Mouse (Mus musculus) layer of hippocampus, postnatal 36 days (tissue): Measurements from ENCODE around the gene D17Wsu92e. TPM values are rescaled to one million over a fixed set of nuclear protein-coding genes. Genes with fewer than 3 reads are reported as not detected.

Source experiments
- DNase-seq, 2 experiments: peaks; one replicate each; pipeline ENCODE4 v3.0.0; 2022
- total RNA-seq, 2 experiments: library from RNA; stranded (reverse); gene quantifications; 2 replicates each; pipeline ENCODE4 v1.2.3; 2021

Gene D17Wsu92e
- total RNA-seq, 2 experiments from 2014 or later: 191 to 194 TPM

GRCm38 (mm10) chr17:27740961-27741360 is 79.5 kb downstream of the D17Wsu92e start:
- DNase-seq: no peak

DNA sequence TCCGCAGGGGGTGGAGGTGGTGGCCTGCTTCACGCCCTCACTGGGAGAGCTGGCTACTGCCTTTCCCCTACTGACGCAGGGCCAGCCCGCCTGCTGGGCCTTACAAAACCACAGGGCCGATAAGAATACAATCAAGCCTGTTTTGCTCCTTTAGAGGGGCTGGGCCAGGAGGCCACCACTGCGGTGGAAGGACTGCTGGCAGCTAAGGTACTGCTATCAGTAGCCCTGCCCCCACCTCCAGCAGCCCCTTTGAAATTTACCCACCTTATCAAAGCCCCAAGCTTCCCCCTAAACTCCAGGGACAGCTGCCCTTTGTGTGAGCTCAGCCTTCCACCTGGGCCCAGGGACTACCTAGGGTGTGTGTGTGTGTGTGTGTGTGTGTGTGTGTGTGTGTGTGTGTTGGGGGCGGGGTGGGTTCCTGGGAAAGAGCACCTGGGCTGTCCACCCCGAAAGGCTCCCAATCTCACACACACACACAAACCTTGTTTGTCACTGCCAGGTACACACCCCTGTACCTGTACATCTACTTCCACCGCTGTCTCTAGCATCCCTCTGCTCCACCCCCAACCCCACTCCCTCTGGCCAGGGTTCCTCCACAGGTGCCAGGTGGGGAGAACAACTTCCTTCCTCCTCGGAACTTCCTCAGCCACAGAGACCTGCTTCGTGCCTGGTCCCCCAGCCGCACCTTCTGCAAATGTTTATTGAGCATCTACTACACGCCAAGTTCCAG is 85.9 kb downstream of the D17Wsu92e start:
- DNase-seq: no peak

DNA sequence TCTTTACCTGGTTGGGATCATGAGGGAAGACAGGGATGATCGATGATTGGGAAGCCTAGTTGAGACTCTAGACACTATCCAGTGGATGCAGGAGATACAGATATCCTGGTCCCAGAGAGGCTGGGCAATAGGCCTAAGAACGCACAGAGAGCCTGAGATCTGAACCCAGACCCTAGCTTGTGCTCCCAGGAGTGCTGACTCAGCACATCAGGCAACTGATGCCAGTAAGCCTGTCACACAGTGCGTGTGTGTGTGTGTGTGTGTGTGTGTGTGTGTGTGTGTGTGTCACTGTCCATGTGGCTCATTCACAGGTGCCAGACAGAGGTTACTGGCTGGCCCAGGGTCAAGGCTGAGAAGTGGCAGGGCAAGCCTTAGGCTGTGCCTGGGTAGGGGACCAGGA is 87.8 kb downstream of the D17Wsu92e start:
- DNase-seq: no peak

DNA sequence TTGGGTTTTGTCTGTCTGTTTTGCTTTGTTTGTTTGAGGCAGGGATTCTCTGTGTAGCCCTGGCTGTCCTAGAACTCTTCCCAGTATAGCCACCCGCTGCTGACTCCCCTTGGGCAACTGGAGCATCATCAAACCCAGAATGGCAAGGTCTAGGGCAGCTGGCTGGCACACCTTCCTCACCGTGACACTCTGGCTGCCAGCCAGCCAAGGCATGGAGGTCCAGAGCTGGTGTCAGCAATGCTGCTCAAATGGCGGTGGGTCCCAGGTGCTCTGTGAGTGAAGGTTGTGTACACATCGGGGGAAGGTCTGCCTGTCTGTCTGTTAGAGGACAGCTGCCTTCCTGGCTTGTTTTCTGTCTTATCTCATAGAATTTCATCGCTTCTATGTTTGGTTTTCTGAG is 88.3 kb downstream of the D17Wsu92e start:
- no peak for DNase-seq

DNA sequence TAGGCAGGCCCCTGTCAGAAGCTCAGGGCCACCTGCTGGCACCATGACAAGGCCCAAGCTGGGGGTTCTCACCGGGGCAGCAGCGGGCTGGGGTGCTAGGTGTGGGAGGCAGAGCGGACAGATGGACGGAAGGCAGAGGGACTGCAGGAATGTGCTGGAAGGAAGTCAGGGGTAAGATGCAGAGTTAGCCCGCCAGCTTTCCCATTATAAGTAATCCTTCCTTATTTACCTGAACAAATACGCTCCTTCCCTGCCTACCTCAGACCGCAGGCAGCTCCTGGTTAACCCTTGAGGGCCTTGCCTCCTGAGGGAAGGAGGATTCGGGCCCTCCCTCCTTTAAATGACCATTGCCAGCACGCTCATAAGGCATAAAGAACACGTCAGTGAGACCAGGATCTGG is 91.7 kb downstream of the D17Wsu92e start, which contains the start of gene Spdef:
TSS of gene Spdef (minus strand) at position 186 of the 400 bp plus-strand sequence.
- no peak for DNase-seq

DNA sequence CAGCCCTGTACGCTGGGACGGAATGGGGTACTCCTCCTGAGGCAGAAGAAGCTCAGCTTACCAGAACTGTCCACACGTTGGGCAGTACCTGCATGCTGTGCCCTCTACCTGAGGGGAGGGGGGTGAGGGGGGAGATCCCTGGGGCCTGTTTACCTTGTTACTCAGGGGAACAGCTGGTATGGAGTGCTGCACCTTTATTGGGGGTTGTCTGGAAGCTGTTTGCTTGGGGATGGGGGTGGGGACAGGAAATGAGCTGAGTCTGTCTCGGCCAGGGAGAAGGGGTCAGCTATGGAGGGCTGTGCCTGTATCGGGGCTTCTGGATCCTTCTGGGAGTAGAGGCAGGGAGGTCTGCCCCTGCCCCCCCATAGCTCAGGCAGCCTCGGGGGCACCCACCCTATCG is 93.9 kb downstream of the D17Wsu92e start:
- DNase-seq: no peak

DNA sequence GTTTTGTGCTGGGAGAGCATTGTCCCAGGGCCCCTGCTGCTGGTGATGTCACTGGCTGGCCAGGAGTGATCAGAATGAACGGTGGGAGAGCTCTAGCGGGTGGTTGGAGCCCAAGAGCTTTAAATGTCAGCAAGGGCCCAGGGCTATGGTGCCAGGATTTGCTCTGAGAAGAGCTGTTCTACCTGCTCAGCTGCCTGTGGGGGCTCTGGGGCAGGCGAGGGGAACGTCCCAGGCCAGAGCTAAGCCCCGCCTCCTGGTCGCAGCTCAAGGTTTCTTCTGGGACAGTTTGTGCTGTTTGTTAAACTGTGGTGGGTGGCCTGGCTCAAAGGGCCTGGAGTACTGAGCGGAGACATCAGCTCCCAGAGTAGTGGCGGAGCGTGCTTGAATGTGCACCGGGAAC is 95.0 kb downstream of the D17Wsu92e start:
- no peak for DNase-seq

GRCm38 (mm10) chr17:27725011-27725410 is 95.4 kb downstream of the D17Wsu92e start:
- no peak for DNase-seq

DNA sequence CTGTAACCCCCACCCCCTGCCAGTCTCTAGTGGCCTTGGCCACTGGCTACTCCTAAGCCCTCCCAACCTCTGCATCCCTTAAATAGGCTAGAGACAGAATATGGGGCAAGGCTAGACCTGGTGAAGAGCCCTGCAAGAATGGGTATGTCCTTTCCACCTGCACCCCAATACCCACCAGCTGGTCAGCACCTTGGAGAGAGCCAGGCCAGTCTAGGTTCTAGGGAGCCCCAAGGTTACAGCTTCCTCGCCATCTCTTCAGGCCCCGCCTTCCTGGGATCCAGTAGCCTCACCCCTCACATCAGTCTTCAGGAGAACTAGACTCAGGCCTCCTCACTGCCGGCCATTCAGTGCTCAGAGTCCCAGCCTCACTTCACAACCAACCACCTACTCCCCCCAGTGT is 96.1 kb downstream of the D17Wsu92e start:
- no peak for DNase-seq

DNA sequence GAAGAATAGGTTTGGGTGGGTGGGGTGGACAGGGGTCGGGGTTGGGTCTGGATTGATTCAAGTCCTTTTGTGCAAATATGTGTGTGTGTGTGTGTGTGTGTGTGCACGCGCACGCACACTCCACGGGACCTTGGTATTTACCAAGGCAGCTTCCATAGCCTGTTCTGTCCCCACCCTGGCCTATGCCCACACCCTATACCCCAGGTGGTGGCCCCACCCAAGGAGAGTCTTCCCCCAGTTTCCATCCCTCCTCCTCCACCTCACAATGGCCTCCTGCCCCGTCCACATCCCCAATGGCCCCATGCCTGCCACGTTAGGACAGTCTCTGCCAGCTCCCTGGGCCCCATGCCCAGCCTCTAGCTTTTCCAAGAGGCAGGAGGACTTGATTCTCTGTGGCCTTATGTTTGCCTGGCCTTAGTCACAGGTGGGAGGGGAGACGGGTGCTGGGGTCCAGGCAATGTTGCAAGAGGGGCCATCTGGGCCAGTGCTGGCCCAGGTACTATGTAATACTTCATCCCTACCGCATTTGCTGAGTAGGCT is 99.3 kb downstream of the D17Wsu92e start:
- DNase-seq: no peak

DNA sequence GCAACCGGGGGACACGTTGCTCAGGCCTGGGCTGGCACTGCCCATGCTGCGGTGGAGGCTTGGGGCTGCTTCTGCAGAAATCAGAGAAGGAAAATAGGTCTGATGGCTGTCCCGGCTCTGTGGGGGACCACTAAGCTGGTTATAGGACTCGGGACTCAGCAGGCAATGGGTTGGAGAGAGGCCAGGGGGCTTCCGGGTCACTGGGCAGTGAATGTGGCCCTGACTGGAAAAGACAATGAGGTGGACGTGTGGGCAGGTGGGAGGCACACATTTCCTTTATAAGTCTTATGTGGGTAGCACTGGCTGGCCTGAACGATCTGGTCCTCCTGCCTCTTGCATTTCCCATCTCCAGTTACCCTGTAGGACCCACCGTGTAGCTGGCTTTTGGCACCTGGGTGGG is 100.1 kb downstream of the D17Wsu92e start:
- DNase-seq: no peak

- no peak for DNase-seq
Measured at GRCm38 (mm10) chr17:27719663-27720062, 100.8 kb downstream of the D17Wsu92e start.

DNA sequence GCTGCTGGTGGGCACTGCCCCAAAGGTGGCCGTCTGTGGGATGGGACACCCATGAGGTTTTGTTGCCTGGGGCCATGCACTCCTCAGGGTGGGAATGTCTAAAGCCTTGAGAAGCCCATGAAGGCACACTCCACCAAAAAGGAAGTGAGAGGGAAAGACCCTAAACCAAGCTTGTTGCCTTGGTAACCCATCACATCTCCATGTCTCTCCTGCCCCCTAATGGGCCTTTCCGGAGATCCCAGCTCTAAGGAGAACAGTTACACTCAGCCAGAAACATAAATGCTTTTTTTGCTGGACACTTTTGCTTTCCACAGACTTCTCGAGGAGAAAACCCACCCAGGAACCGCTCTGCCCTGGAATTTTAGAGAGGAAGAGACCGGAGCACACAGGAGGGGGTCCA is 102.2 kb downstream of the D17Wsu92e start:
- no peak for DNase-seq

GRCm38 (mm10) chr17:27716804-27717203 is 103.6 kb downstream of the D17Wsu92e start:
- DNase-seq: no peak

DNA sequence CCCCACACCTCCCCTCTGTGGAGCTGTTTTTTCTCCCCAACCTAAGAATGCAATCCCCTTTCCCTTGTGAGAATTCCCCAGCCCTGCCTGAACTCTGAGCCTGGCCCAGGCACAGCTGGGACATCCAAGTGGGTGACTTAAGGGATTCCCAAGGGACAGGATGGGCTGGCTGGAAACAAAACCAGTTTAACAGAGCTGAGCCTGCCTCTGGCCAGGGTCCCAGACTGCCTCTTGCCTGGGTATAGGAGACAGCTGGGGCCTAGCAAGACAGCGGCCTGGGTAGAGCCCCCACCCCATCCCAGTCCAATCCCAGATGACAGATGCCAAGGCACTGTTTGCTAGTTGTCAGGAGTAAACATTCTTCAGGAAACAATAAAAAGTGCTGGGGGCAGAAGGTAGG is 107.6 kb downstream of the D17Wsu92e start:
- no peak for DNase-seq

- DNase-seq: no peak
Measured at GRCm38 (mm10) chr17:27709650-27710049, 110.8 kb downstream of the D17Wsu92e start.

GRCm38 (mm10) chr17:27707954-27708661 is 112.3 kb downstream of the D17Wsu92e start:
- no peak for DNase-seq

GRCm38 (mm10) chr17:27705661-27706060 is 114.8 kb downstream of the D17Wsu92e start:
- DNase-seq: no peak

DNA sequence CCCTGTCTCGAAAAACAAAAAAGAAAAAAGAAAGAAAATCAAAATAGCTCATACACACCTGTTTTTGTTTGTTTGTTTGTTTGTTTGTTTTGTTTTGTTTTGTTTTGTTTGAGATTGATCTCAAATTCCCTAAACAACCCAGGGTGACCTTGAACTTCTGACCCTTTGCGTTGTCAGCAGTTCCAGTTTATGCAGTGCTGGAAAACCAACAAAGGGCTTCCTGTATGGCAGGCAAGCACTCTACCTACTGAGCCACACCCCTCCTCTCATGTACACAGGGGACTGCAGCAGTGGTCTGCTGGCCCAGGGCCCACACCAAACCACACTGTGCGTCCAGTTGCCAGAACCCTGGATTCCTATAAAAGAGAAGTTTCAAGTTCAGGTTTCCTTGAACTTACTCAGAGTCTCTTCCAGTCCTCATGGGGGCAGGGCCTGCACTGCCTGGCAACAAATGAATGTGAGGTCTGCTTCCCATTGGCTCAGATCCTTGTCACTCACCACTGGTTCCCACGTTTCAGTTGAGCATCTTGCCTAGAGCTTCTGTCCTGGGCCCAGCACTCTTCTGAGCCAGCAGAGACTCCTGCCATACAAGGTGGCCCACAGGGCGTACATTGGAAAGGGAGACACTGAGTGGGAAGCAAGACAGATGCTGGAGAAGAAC is 116.4 kb downstream of the D17Wsu92e start:
- no peak for DNase-seq

GRCm38 (mm10) chr17:27702518-27702917 is 117.9 kb downstream of the D17Wsu92e start:
- no peak for DNase-seq

DNA sequence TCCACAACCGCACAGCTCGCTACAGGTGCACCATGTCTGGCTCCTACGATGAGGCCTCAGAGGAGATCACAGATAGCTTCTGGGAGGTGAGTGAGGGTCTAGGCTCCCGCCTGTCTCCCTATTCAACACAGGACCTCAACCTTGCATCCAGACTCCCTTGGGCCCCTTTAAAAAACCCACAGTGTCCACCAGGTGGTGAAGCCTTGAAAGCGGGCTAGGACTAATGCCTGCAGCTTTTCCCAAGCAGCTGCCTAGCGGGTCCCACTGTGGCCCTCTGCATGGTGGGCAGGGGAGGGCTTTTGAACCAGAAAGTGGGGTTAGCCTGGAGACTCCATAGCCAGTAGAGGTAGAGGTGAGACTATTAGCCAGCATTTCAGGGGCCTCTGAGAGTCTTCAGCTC is 118.6 kb downstream of the D17Wsu92e start:
- DNase-seq: no peak
